Mouse (Mus musculus) pancreas, adult 10 weeks (tissue): ENCODE results near the gene Arhgap21. TPM values are rescaled to one million over a fixed set of nuclear protein-coding genes. Genes with fewer than 3 reads are reported as not detected.

Source experiments
- polyA plus RNA-seq: library from polyadenylated mRNA; stranded (reverse); fragments of 350-450 nt; fragmentation: Illumina TruSeq; extraction: RNeasy Lipid Tissue Mini Kit (QIAGEN cat#74804); gene quantifications from one replicate; pipeline ENCODE4 v1.2.3, GENCODE M21; 2015; ENCODE audit warnings: low read depth, low replicate concordance; ENCODE audit not compliant: insufficient read depth

Gene Arhgap21
- polyA plus RNA-seq: 11.7 TPM

DNA sequence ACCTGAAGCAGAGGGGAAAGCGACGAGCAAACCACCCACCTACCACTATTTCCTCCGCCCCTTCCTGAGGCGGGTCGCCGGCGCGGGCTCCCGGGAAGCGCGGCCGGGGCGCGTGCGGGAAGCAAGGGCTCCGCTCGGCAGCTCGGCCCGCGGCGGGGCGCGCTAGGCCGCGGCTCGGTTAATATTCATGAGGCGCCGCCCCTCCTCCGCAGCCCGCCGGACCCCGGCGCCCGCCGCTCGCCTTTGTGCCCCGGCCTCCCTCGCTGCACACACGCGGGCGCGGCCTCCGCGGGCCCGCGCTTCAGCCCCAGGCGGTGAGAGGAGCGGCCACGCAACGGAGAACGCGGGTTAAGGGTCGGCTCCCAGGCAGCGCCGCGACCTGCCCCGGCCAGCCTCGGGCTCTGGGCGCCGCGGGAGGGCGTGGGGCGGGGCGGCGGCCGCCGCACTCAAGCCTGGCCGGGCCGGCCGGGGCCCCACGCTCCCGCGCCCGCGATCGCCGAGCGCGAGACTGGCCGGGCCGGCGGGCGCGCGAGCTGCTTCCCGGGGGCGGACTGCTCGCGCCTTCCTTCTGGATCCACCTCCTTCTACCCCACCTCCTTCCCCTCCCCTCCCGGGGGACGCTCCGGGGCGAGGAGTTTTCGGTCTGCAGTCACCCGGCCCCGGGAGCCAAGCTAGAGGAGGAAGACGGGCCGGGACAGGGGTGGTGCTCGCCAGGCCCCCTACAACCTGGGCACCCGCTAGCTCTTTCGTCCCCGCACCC is at the start of gene Arhgap21:
Gene Arhgap21 (minus strand): TSS at position 441 of the 760 bp plus-strand sequence.

Other genes with a start within 250 kb of the Arhgap21 start
- 2.4 TPM for gene Enkur, start 236.5 kb upstream of the Arhgap21 start, polyA plus RNA-seq
- gene Thnsl1, start 236.8 kb upstream of the Arhgap21 start, polyA plus RNA-seq: 1.6 TPM